Mouse (Mus musculus) central nervous system, embryonic 11.5 days (tissue): ENCODE results near the gene Ftsj1. TPM values are rescaled to one million over a fixed set of nuclear protein-coding genes. Genes with fewer than 3 reads are reported as not detected.

Experiments used
- polyA plus RNA-seq: library from polyadenylated mRNA; depleted of rRNA; stranded (reverse); fragments of >200 nt; gene quantifications from 2 replicates; pipeline ENCODE4 v1.2.3, GENCODE M21; 2012; rRNA removed

Gene Ftsj1
- 33.4 and 40.6 TPM in 2 replicates for polyA plus RNA-seq

GRCm38 (mm10) chrX:8252334-8253285 is at the start of gene Ftsj1:
Gene Ftsj1, minus strand, starts transcription at chrX:8252406.

GRCm38 (mm10) chrX:8271083-8271820 is 19.0 kb upstream of the Ftsj1 start, which contains the start of gene Slc38a5:
Gene Slc38a5, plus strand, starts transcription at chrX:8271133.

GRCm38 (mm10) chrX:8206015-8206693 is 46.1 kb downstream of the Ftsj1 start, which contains the start of gene Porcn:
Gene Porcn, minus strand, starts transcription at chrX:8206525.

GRCm38 (mm10) chrX:8193419-8193723 is 58.8 kb downstream of the Ftsj1 start, which contains the start of gene Ebp:
Gene Ebp, minus strand, starts transcription at chrX:8193512.

Other genes starting within 250 kb of the Ftsj1 start
- 0.19 TPM in 1 of 2 replicates, not detected in the other for gene Glod5, start 233.9 kb downstream of the Ftsj1 start, polyA plus RNA-seq
- gene Suv39h1, start 177.6 kb downstream of the Ftsj1 start, polyA plus RNA-seq, result 56.8 and 78.2 TPM in 2 replicates
- 1.7 and 1.8 TPM in 2 replicates for gene Was, start 161.9 kb downstream of the Ftsj1 start, polyA plus RNA-seq
- 85.7 and 88.6 TPM in 2 replicates for gene Wdr13, start 119.5 kb downstream of the Ftsj1 start, polyA plus RNA-seq
- gene Rbm3, start 106.5 kb downstream of the Ftsj1 start, polyA plus RNA-seq, result 596 and 658 TPM in 2 replicates
- gene Tbc1d25, start 76.2 kb downstream of the Ftsj1 start, polyA plus RNA-seq, result 10.1 and 13.4 TPM in 2 replicates
- gene Ebp, start 58.9 kb downstream of the Ftsj1 start, polyA plus RNA-seq, result 15.4 and 22.9 TPM in 2 replicates
- gene Porcn, start 45.9 kb downstream of the Ftsj1 start, polyA plus RNA-seq, result 18.3 and 35.3 TPM in 2 replicates
- gene Slc38a5, start 18.7 kb upstream of the Ftsj1 start, polyA plus RNA-seq, result 7.4 and 7.7 TPM in 2 replicates
- not detected in 2 replicates for gene Ssxb10, start 75.0 kb upstream of the Ftsj1 start, polyA plus RNA-seq
- not detected in 2 replicates for gene Ssxb9, start 114.6 kb upstream of the Ftsj1 start, polyA plus RNA-seq
- gene Ssxb1, start 160.9 kb upstream of the Ftsj1 start, polyA plus RNA-seq, result not detected in 2 replicates
- gene Ssxb2, start 209.3 kb upstream of the Ftsj1 start, polyA plus RNA-seq, result not detected in 2 replicates